Mouse (Mus musculus) brain, embryonic 18.5 days (tissue): Measurements from ENCODE around the gene Itga8.

ENCODE experiments used
- DNase-seq: peaks from one replicate; pipeline ENCODE4 v3.0.0-alpha.2; 2012; ENCODE audit warnings: low read depth, low spot score

Itga8 gene

DNA sequence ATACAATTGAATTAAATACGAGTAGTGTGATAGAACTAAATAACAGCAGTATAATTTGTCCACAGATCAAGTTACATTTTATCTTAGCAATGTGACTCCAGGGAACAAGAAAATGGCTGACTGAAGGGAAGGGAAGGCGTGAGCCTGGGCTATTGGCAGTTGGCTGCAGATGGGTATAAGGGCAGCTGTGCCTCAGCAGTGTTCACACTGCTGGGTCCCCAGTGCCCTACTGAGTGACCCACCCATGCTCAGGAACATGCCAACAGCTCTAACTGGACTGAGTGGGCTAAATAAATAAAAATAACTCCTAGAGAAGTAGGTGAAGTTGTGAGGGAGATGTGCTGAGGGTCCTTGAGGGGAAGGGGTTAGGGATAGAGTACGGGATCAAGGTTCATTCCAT is 103.5 kb downstream of the Itga8 start:
- no peak for DNase-seq

DNA sequence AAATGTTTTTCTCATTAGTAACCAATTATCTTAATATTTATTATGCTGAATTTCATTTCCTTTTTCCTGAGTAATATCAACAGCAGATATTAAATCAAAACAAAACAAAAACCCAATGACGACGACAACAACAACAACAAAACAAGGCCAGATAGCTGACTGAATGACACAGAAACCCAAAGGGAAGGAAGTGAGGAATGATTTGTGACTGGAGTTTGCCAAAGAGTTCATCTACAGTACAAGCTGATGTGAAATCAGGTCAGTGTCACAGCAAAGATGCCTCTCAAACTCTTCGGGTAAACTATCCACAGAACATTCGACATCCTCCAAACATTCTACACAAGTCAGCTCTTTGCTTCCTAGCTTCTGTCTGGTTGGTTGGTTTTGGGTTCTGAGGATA is 104.0 kb downstream of the Itga8 start:
- DNase-seq = no peak

DNA sequence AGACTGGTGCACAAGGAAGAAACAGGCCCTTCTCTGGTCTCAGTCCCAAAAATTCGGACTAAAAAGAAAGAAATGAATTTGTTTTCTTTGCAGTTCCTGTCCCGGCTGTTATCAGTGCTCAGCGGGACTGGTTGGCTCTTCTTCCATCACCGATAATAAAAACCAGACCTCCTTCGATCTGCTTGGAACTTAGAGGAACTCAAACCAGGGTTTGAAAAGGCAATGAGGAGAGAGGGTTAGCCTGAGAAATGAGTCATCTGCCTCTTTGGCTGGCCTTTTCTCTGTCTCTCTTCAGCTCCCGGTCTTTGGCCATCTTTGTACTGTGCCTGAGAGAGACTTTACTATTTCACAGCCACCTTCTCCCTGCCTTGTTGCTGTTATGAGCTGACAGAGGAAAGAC is 112.7 kb downstream of the Itga8 start:
- no peak for DNase-seq

DNA sequence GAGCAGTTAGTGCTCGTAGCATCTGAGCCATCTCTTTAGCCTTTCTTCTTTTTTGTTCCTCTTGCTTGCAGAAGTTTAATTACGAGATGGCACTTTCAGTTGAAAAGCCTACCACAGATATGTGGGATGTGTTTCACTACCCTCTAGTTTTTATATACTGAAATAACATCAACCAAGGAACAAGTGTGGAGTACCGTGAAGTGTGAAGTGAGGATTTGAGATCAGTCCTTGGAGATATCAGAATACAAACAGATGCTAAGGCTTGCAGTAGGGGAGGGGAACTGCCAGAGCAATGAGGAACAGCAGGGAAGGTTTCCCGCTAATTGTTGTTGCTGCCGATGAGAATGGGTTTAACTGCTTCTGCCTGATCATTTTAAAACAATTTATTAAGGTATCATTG is 114.1 kb downstream of the Itga8 start:
- no peak for DNase-seq

DNA sequence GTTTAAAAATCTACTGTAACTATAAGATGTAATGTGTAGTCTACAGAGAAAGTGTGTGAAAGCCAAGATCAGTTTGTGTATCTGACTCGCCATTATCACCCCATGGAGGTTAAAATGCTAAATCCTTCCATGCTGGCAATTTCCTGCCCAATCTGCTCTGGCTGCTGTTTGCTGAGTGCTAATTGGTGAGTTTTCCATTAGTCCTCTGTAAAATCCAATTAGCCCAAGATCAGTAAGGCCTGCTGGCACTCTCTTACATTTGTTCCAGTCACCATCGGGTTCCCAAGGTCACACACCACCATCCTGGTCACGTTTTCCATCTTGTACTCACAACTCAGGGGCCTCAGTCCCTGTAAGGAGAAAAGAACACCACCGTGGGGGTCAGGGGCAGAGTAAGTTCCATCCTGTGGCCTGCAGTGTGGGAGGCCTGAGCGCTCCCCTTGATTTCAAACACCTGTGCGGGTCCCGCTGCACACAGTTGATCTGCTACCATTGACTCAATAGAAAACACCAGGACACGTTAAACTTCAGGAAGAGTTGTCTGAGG is 119.2 kb downstream of the Itga8 start:
- no peak for DNase-seq

DNA sequence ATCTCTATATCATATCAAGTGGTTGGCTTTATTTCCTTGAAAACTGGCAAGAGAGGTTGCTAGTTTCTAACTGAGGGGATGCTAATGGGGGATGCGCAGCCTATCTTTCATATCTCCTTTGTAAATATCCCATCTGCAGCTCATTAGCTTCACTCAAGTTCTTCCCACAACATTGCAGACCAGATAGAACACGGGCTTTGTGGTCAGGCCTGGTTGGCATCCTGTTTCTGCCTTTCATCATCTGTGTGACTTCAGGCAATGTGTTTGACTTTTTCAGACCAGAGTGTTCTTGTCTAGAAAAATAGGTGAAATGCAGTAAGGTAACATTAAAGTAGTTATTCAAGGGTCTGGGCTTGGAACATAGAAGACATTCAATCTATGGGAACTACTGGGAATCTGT is 121.1 kb downstream of the Itga8 start:
- DNase-seq = no peak

DNA sequence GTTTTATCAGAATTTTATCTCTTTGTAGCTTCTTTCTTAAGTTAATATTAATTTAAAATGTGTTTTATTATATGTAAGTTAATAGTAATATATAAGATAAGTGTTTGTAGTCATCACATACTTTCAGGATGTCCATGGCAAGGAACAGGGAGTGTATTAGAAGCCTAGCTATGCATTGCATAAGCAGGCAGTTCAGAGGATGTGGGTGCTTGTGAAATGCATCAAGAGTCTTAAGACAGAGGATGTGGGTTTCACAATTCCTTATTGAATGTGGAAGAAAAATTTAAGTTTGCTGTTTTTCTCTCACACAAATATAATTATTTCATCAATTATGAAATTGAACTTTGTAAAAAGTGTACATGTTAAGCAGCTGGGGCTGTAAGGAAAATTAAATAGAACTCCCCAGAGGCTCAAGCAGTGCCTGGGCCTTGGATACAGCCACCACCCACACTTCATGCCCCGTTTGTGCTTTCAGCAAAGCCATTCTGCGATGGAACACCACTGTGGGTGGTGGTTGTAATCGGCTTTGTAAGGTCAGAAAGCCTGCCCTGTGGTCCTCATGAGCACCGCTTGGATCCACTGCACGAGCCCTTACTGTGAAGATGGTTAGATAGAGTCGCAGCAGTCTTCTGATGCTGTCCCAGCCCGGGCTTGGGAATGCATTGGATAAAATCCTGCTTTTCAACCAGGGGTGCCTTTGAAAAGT is 126.8 kb downstream of the Itga8 start:
- no peak for DNase-seq

DNA sequence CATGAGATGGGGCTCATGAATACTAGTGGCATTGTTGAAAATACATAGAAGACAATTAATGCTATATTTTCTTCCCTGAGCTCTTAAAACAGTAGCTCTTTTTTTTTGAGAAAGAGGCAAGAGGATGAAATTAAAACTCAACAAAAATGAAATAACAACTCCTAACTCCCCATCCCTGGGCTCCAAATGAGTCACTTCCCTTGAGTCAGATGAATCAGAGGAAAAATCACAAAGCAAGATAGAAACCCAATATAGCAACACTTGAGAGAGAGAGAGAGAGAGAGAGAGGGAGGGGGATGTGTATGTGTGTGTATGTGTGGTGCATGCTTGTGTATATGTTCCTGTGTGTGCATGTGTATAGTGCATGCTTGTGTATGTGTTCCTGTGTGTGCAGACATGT is 131.5 kb downstream of the Itga8 start:
- no peak for DNase-seq

DNA sequence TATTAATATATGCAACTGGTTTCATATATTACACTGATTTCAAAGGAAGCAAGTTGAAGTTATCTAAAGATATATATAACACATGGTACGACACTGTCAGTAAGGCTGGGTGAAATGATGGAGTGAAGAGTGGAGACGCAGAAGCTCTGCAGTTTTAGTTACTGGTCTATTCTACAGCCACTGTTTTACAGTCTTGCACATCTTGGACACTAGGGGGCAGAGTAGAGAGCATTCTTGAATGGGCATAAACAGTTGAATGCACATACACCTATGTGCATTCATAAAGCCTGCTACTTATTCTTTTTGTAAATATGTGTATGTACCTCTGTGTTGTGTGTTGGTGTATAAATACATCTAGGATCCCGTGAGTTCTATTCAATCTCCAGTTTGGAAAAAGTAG is 141.2 kb downstream of the Itga8 start:
- no peak for DNase-seq

DNA sequence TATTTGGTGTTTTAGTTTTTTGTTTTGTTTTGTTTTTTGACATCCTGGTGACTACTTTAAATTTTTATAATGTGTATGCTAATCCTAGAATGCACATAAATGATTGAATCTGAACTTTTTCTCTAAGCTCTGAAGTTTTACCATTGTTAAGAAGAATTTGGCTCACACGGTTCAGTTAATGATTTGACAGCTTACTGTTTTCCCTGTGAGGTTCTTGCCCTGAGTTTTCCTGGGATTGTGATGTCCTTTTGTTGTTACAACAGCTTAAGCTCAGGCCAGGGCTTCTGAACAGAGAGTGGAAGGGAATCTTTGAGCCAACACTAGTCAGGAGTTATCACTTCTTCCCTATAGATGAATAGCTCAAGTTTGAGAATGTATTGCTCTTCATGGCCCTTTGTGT is 144.7 kb downstream of the Itga8 start:
- DNase-seq = no peak

DNA sequence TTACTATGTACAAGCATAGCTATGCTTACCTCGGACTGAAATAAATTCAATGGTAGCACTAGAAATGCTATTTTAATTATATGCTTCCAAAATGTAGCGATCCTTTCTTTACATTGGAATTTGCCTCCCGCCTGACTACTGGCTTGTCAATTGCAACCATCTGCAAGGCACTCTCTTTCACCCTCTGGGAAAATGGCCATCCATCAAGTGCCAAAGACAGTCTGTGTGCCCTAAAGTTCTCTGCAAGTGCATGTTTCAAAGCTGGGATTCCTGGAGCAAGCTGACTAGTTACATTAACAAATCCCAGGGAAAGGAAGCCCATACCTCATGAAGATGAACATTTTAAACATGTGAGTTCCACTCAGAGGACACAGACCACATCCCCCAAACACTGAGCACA is 145.3 kb downstream of the Itga8 start:
- DNase-seq = no peak

DNA sequence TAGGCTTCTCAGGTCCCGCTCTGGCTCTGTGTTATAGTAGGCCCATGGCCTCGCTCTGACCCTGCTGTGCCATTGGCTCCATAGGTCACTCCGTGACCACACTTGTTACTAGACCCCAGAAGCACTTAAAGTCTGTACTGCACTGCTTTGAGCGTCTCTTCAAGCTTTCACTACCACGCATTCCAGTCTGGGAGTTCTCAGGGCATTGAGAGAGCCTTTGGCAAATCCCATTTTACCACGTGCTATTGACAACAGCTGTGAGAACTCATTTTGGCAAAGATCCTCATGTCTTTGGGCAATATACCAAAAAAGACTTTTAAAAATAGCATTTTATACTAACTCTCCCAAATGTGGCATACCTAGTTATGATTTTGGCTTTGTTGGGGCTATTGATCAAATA is 147.0 kb downstream of the Itga8 start:
- no peak for DNase-seq

DNA sequence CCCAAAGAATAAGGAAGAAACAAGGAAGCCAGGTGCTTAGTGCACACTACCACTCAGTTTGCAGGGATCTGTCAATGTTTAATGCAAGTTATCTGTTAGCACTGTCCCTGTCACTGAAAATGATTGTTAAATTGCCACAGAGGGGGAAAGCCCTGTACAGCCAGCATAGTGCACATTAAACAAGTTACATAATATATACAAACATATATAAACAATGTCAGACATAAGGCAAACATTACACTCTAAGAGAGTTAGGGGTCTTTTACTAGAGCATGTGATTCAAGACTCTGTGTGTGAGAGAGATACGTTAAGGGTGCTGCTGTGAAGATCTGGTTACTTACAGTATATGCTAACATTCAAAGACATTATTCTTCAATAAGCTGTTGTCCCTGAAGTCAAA is 148.2 kb downstream of the Itga8 start:
- no peak for DNase-seq

DNA sequence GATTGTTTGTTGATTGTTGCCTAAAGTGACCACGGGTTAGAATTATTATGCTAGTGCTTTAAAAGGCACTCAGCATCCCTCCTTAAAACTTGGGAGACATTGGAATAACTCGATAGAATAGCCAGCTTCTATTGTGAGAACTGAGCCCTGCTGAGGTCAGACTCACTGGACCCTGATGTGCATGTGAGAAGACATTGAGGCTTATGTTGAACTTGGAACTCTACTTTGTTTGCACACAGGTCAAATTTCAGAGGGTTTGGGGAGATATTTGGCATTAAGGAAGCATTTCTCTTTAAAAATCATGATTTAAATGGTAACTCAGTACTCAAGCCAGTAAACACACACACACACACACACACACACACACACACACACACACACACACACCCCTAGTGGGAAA is 153.8 kb downstream of the Itga8 start:
- DNase-seq = no peak

DNA sequence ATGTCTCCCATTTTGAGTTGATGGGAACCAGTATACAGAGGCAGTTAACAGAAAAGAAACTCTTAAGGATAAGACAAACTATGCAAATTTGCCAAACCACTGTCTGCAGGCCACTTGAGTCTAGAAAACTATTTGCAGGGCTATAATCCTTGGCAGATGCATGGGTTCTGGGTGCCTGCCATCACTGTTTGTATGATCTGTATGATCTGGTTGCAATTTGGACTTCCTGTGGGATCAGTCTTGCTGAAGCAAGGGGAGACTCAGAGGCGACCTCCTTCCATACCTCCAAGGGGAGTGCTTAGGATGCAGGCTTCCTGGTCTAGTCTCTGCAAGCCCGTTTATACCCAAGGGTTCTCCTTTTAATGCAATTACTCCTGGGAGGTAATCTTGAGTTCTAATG is 155.1 kb downstream of the Itga8 start:
- DNase-seq = no peak

DNA sequence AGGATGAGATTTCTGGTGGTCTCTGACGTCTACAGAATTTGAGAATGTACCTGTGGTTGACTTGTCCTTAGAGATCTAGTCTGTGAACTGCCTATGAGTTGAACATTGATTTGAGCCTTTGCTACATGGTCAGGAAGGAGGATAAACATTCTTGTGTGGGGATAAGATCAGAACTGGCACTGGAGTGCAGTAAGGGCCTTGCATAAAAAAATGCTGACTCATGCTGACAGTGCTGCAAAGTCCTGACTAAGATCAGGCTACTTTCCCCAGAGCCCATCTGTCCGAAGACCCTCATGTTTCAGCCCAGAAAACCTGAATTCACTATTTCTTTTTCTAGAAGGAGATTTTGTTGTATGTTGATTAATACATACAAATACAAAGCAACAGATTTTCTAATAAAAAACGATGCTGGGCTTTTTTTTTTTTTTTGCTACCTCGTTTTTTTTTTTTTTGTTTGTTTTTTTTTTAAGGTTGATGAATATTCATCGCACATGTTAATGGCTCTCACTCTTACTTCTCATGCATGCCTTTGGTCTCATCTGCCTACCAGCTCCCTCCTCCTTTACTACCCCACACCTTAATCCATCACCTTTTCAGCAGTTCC is 162.9 kb downstream of the Itga8 start:
- no peak for DNase-seq

DNA sequence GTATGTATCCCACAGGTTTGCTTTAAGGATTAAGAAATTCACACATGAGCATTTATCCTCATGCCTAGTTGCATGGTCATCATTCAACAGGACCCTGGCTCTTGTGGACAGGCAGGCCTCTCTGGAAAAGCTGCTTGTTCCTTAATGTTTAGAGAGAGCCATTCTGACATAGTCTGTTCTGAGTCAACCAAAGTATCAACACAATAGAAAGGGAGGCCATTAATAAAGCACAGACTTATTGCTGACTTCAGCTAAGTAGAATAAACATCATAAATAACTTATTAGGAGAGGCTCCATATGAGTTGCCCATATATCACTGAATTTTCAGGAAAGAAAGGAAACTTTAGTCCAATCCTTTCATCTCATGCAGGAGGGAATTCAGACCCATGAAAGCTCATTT is 175.1 kb downstream of the Itga8 start:
- no peak for DNase-seq

DNA sequence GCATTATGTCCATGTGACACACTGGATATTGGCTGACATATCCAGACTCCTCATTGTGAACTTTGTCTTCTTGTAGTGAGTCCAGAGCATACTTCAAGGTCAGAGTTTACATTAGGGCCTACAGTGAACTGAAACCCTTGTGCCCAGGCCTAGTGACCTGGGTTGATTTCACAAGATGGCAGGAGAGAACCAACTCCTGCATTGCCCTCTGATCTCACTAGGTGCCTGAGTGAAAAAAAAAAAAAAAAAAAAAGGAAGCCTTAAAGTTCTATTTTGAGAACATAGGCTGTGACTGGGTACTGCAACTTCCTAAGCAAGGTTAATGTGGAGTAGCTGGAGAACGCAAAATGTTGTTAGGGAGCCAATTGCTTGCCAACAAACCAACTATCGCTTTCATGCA is 186.2 kb downstream of the Itga8 start:
- DNase-seq = no peak

DNA sequence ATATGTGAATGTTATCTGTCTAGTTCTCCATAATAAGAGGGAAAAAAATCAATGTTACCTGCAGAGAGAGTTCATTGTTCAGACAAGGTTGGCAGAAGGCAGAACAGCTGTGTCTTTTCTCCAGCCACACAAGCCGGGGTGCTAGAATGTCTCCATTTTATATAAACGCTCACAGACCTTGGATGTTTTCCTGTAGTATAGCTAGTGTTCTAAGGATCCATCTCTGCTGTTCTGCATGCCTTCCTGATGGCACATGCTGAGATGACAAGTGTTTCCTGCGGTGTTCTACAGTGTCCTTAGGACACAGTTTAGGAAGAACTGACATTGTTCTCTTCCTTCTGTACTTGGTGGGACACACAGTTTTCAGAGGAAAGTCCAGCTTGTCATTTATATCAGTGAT is 192.4 kb downstream of the Itga8 start:
- DNase-seq = no peak

DNA sequence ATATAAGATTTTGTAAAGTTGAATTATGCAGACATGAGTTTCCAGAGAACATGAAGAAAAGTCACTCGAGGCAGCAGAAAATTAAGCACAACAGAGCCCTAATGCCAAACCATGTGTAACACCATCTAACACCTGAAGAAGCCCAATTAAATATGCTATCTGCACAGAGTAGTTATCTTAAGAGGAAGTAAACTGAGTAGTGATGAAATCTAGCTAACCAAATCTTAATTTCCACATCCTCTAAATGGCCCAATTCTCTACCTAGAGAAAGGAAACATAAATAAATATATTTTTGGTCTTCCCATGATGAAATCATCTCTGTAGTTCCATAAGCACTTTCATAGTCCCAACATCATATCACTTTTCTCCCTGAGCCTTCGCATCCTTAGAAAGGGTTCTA is 193.4 kb downstream of the Itga8 start:
- DNase-seq = no peak

DNA sequence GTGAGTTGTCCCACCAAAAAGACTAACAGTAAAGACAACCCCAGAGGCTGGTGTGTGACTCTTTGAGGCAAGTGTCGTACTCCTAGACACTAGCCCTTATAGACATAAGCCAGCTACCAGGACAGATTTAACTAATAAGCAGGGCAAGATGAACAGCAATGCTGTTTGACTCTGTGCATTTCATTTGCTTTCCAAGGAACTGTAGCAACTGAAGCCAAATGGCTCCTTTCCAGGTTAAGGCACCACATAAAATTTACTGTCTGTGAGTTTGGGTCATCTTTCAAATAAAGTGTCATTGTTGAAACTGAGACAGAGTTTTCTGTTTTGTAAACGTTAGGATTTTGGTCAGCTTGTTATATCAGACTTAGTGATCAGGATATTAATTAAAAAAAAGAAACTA is 194.5 kb downstream of the Itga8 start:
- DNase-seq = no peak

DNA sequence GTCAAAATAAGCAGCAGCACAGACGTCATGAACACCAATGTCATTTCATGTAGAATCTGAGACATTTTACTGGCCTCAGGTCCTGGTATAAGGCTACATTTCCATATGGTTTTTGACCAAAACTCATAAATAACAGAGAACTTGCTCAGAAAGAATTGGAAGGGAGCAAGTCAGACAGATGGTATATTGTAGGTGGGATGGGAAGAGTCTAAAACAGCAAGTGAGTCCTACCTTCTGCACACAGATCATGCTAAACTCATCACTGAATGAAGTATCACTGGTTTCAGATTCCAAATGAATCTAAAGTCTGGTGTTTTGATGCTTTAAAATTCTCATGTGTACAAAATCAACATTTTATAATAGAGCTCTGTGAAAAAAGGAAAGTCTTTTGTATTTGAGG is 198.5 kb downstream of the Itga8 start:
- DNase-seq = no peak

DNA sequence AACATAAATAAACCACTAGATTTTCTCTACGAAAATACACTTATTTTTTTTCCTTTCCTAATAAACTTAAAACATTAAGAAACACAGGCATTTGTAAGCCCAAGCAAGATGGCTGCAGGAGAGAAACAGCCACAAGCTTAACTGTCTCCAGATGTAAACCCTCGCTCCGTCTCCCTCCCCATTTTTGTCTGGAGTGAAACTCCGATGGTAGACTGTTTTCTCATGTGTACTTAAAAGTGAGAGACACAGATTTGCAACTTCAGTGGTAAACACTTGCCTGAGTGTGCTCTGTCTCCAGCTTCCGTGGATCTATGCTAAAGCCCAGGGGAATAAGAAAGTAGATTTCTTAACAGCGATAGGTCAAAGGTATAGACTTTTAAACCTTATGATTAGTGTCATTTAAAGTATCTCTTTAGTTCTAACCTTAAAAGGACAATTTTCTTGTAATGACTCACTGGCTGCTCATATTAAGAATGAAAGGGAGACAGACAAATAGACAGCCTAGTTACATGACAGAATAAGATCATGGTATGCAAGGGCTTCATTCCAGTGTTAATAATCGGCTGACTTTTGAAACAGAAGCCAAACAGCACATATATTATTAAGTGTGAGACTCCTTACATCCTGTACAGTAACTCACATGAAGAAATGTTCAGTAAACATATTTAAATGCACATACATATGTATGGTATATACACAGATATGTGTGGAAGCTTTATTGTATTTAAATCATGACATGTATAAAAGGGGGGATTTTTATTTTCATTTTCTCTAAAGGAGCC is 209.3 kb downstream of the Itga8 start:
- DNase-seq = no peak
